Mouse (Mus musculus) hindbrain, postnatal 0 days (tissue): ENCODE measurements around the gene Notch2. TPM values are rescaled to one million over a fixed set of nuclear protein-coding genes. Genes with fewer than 3 reads are reported as not detected.

Experiments used
- ATAC-seq: fragments of 200-750 bp; cut with Nextera tagmentation; 2 replicates; pipeline ENCODE4 v1.8.0; 2017; ENCODE audit warnings: mild to moderate bottlenecking, moderate TSS enrichment, moderate library complexity
- DNase-seq: peaks from one replicate; pipeline ENCODE4 v3.0.0-alpha.2; 2015; ENCODE audit warnings: low spot score
- H3K27ac ChIP-seq: fragments of 300-500 bp; sonication (generic); 2 replicates; pipeline ENCODE4 v1.5.1; 2014; ENCODE audit warnings: mild to moderate bottlenecking
- H3K27me3 ChIP-seq: fragments of 300-500 bp; sonication (generic); 2 replicates; pipeline ENCODE4 v1.6.1; 2014; ENCODE audit warnings: low read length, mixed read lengths; ENCODE audit not compliant: insufficient read depth
- H3K36me3 ChIP-seq: fragments of 300-500 bp; sonication (generic); 2 replicates; pipeline ENCODE4 v1.6.1; 2014; ENCODE audit warnings: low read length, mixed read lengths; ENCODE audit not compliant: insufficient read depth
- H3K4me1 ChIP-seq: fragments of 300-500 bp; sonication (generic); 2 replicates; pipeline ENCODE4 v1.6.1; 2014; ENCODE audit warnings: antibody characterized with exemption, low read length, mixed read lengths; ENCODE audit not compliant: insufficient read depth
- H3K4me2 ChIP-seq: fragments of 300-500 bp; sonication (generic); 2 replicates; pipeline ENCODE4 v1.6.1; 2014; ENCODE audit warnings: low read depth, mild to moderate bottlenecking, low read length, moderate library complexity, mixed read lengths
- H3K4me3 ChIP-seq: fragments of 300-500 bp; sonication (generic); 2 replicates; pipeline ENCODE4 v1.5.1; 2014; ENCODE audit warnings: low read length
- H3K9ac ChIP-seq: fragments of 300-500 bp; sonication (generic); replicated peaks from 2 replicates; pipeline ENCODE4 v1.6.1; 2014; ENCODE audit warnings: mild to moderate bottlenecking, low read length, moderate library complexity, mixed read lengths
- H3K9me3 ChIP-seq: fragments of 300-500 bp; sonication (generic); 2 replicates; pipeline ENCODE4 v1.6.1; 2016; ENCODE audit warnings: low read length, mixed read lengths
- CTCF ChIP-seq: IDR thresholded peaks from 2 replicates; pipeline ENCODE4 v1.5.1; 2016; ENCODE audit warnings: antibody characterized with exemption, control low read depth, low read depth
- WGBS: fragments of 180-500 bp; shearing (Covaris S2); extraction: QIAGEN DNeasy Blood & Tissue Kit; methylation state at CpG from one replicate; pipeline ENCODE4 v1.1.7; 2014; 5-methylcytosine and 5-hydroxymethylcytosine counted together
- polyA plus RNA-seq: library from polyadenylated mRNA; unstranded; fragments of >200 nt; fragmentation: Nextera tagmentation; extraction: Ambion mirVana; gene quantifications from 2 replicates; pipeline ENCODE4 v1.2.1, GENCODE M21; 2015
- total RNA-seq: library from RNA; depleted of rRNA; stranded (reverse); fragments of >200 nt; gene quantifications from 2 replicates; pipeline ENCODE4 v1.2.3, GENCODE M21; 2014

Gene Notch2
- total and polyA plus RNA-seq, 2 experiments from 2014 or later: 9.5 to 44.9 TPM

DNA sequence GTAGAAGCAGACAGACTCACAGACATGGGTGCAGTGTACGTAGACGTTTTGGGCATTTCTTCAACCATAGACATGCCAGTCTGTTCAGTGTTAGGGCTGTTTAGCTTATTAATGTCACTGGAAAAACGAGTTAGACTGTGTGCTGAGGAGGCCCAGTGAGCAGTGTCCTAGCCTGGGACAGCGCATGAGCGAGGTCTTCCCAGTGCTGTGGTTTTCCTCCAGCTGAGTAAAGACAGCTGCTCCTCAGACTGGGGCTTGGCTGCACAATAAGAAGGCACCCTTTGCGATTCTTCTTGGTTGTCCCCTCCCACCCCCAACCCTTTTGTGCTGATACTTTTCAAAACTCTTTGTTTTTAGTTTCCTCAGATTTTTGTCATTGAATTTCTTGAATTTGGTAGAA is 22.8 kb downstream of the Notch2 start:
- DNase-seq (no peak), ATAC-seq (no peak)
- H3K27ac ChIP-seq: no peak overlapping the region
- no peaks in the 10 kb centered on the region for H3K9me3 ChIP-seq
- H3K4me2 ChIP-seq: no peak overlapping the region
- no peak for TF ChIP-seq CTCF
- H3K36me3 ChIP-seq: no peaks in the 10 kb centered on the region
- no peak overlapping the region for H3K4me3 ChIP-seq
- H3K4me1 ChIP-seq: peaks cover 21% of the 10 kb centered on the region; the same call in 1 of the 2 replicates
- H3K27me3 ChIP-seq: no peaks in the 10 kb centered on the region
- H3K9ac ChIP-seq: no peak overlapping the region
- WGBS: 63% methylated on average over 6 of the region's 6 CpGs

- no peak overlapping the region for H3K4me3 ChIP-seq
- TF ChIP-seq CTCF: no peak; the same call in 1 of the 2 replicates
- ATAC-seq (no peak), DNase-seq (no peak)
- no peak overlapping the region for H3K4me2 ChIP-seq
- H3K9ac ChIP-seq: no peak overlapping the region
- no peak overlapping the region for H3K27ac ChIP-seq
- no peaks in the 10 kb centered on the region for H3K36me3 ChIP-seq
- peaks cover 21% of the 10 kb centered on the region; the same call in 1 of the 2 replicates for H3K4me1 ChIP-seq
- no peaks in the 10 kb centered on the region for H3K9me3 ChIP-seq
- whole genome bisulfite sequencing: 54% methylated on average over 7 of the region's 7 CpGs
- H3K27me3 ChIP-seq: no peaks in the 10 kb centered on the region
Observed at GRCm38 (mm10) chr3:98037151-98037550, 23.8 kb downstream of the Notch2 start.

DNA sequence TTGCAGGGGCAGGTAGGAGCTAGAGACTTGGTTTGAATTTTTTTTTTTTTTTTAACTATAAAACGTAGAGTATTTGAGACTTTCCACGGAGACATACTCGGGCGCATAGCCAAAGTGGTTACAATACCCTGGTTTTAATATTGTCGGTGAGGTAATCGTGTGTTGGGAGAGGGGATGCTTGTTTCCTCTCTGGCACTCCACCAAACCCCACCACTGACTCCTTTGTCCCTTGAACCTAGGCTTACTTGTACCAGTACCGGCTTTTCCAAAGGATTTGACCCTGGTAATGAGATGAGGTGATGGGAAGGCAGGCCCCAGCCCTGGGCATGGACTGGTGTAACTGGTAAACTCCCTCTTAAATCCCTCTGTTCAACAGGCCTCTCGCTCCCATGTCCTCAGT is 25.3 kb downstream of the Notch2 start:
- Histone ChIP-seq H3K27me3 (no peaks in the 10 kb centered on the region), H3K9me3 (no peaks in the 10 kb centered on the region), H3K4me1 (peaks cover 22% of the 10 kb centered on the region), H3K36me3 (no peaks in the 10 kb centered on the region), H3K4me3 (no peak overlapping the region), H3K4me2 (no peak overlapping the region), H3K27ac (0 out of 2 replicates have a peak overlapping the region, but pooled peaks have one; percentile 20), H3K9ac (no peak overlapping the region)
- WGBS: 53% methylated on average over 8 of the region's 8 CpGs
- no peak for TF ChIP-seq CTCF
- DNase-seq (no peak), ATAC-seq (no peak)

DNA sequence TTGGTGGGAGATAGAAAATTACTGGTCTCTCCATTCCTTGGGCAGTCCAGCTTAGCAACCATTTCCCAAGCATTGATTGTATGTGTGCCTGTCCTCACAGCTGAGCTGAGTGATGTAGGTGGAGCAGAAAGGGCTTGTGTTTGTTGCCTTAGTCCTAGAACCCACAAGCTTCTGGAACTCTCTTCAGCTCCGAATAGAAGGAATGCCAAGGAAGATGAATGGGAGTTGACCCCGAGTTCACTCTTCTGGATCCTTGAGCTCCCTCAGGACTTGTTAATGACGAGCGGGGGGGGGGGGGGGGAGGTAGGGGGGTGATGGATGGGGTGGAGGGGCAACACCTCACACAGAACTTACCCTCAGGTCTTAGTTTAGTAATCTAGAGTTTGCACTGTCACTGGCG is 25.9 kb downstream of the Notch2 start:
- Histone ChIP-seq H3K4me2 (no peak overlapping the region), H3K4me3 (no peak overlapping the region), H3K9ac (no peak overlapping the region), H3K36me3 (no peaks in the 10 kb centered on the region), H3K9me3 (no peaks in the 10 kb centered on the region), H3K27me3 (no peaks in the 10 kb centered on the region), H3K27ac (no peak overlapping the region), H3K4me1 (peaks cover 22% of the 10 kb centered on the region)
- no peak for TF ChIP-seq CTCF
- DNase-seq (no peak), ATAC-seq (no peak)
- WGBS: 65% methylated on average over 5 of the region's 5 CpGs

- no peak for DNase-seq
- no peak overlapping the region for H3K9ac ChIP-seq
- peaks cover 18% of the 10 kb centered on the region for H3K4me1 ChIP-seq
- no peak overlapping the region for H3K27ac ChIP-seq
- no peaks in the 10 kb centered on the region for H3K36me3 ChIP-seq
- no peak for TF ChIP-seq CTCF
- 78% methylated on average over 16 of the region's 16 CpGs for WGBS
- H3K27me3 ChIP-seq: no peaks in the 10 kb centered on the region
- no peak for ATAC-seq
- no peak overlapping the region for H3K4me3 ChIP-seq
- H3K4me2 ChIP-seq: no peak overlapping the region
- H3K9me3 ChIP-seq: no peaks in the 10 kb centered on the region
Observed at GRCm38 (mm10) chr3:98039666-98040456, 26.5 kb downstream of the Notch2 start.

DNA sequence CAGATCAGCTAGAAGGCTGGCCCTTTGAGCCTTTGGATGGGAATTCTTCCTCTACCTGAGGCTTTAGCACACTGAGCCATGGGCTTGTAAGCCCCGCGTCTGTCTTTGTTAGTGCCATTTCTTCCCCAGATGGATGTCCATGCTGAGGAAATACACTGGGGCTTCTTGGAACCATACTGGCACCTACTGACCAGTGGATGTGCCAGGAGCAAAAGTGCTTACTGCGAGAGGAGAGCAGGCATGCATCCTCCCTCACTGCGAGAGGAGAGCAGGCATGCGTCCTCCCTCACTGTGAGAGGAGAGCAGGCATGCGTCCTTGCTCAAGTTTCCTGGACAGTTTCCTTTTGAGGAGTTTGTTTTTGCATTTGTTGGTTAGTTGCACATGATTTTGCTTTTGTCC is 27.5 kb downstream of the Notch2 start:
- Histone ChIP-seq H3K27ac (no peak overlapping the region), H3K4me2 (no peak overlapping the region), H3K9ac (no peak overlapping the region), H3K9me3 (no peaks in the 10 kb centered on the region), H3K4me1 (peaks cover 16% of the 10 kb centered on the region), H3K27me3 (no peaks in the 10 kb centered on the region), H3K36me3 (no peaks in the 10 kb centered on the region), H3K4me3 (no peak overlapping the region)
- TF ChIP-seq CTCF: peak; percentile 18; the same call in 1 of the 2 replicates
- WGBS: 66% methylated on average over 6 of the region's 6 CpGs
- ATAC-seq (no peak), DNase-seq (no peak)

DNA sequence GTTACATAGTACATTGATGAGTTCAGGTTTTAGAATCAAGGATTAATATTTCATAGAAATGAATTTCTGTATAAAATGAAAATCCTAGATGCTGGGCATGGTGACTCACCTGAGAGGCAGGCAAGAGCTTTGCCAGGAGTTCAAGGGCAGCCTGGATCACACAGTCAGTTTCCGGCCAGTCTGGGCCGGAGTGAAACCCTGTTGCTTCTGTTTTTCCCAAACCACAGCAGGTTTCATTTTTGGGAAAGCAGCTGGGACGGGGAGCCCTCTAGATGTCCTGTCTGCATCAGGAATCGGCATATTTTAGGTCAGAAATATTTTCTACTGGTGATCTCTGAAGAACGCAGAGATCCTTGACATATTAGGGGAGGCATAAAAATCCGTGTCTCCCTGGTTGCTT is 29.0 kb downstream of the Notch2 start:
- H3K36me3 ChIP-seq: no peaks in the 10 kb centered on the region
- no peaks in the 10 kb centered on the region for H3K9me3 ChIP-seq
- H3K9ac ChIP-seq: 0 out of 2 replicates have a peak overlapping the region, but pooled peaks have one; percentile 7
- no peak for DNase-seq
- no peaks in the 10 kb centered on the region for H3K27me3 ChIP-seq
- peaks cover 24% of the 10 kb centered on the region for H3K4me1 ChIP-seq
- no peak for ATAC-seq
- TF ChIP-seq CTCF: no peak
- WGBS: 43% methylated on average over 6 of the region's 6 CpGs
- peak overlapping the region; percentile 65 for H3K27ac ChIP-seq
- H3K4me3 ChIP-seq: no peak overlapping the region
- peak overlapping the region; percentile 30 for H3K4me2 ChIP-seq
